Mouse (Mus musculus): ENCODE results near the gene Osgin1. TPM values are rescaled to one million over a fixed set of nuclear protein-coding genes. Genes with fewer than 3 reads are reported as not detected.

Osgin1 gene
- polyA plus RNA-seq, 1 experiment from 2014 or later: 138 TPM

- peaks cover 19% of the 10 kb centered on the region for H3K4me1 ChIP-seq (ENCODE audit: insufficient read depth)
- peak; percentile 30 for ATAC-seq
- peak overlapping the region; percentile 93 for H3K9ac ChIP-seq (replicated peaks)
- H3K27ac ChIP-seq (ENCODE audit: low read depth): peak overlapping the region; percentile 92
- no peaks in the 10 kb centered on the region for H3K27me3 ChIP-seq (ENCODE audit: insufficient read depth, low read length)
- TF ChIP-seq CTCF (IDR thresholded peaks at IDR 0.05; ENCODE audit: low read depth) (no peak), EP300 (IDR thresholded peaks at IDR 0.05; ENCODE audit: low read depth) (no peak)
- no peaks in the 10 kb centered on the region for H3K36me3 ChIP-seq (replicated peaks; ENCODE audit: insufficient read depth, low read length)
- peak; percentile 54 for DNase-seq
- H3K4me2 ChIP-seq (ENCODE audit: low read depth, low read length): peak overlapping the region; percentile 97
- WGBS (ENCODE audit: insufficient replicate concordance): 9% methylated on average over 64 of the region's 83 CpGs
- H3K9me3 ChIP-seq (ENCODE audit: low read length): no peaks in the 10 kb centered on the region
- H3K4me3 ChIP-seq (ENCODE audit: low read depth, low read length): peak overlapping the region; percentile 70
Observed at GRCm38 (mm10) chr8:119395072-119395950, 38.6 kb upstream of the Osgin1 start.

- Histone ChIP-seq H3K27ac (ENCODE audit: low read depth) (peak overlapping the region; percentile 70; the same call in 1 of the 2 replicates), H3K4me1 (ENCODE audit: insufficient read depth) (peaks cover 24% of the 10 kb centered on the region), H3K4me2 (ENCODE audit: low read depth, low read length) (no peak overlapping the region), H3K27me3 (ENCODE audit: insufficient read depth, low read length) (no peaks in the 10 kb centered on the region), H3K4me3 (ENCODE audit: low read depth, low read length) (no peak overlapping the region), H3K9ac (replicated peaks) (0 out of 2 replicates have a peak overlapping the region, but pooled peaks have one; percentile 21), H3K36me3 (replicated peaks; ENCODE audit: insufficient read depth, low read length) (peaks cover 11% of the 10 kb centered on the region; the same call in 1 of the 2 replicates), H3K9me3 (ENCODE audit: low read length) (no peaks in the 10 kb centered on the region)
- TF ChIP-seq CTCF (IDR thresholded peaks at IDR 0.05; ENCODE audit: low read depth) (no peak), EP300 (IDR thresholded peaks at IDR 0.05; ENCODE audit: low read depth) (no peak)
- 84% methylated on average over 9 of the region's 9 CpGs for WGBS (ENCODE audit: insufficient replicate concordance)
- DNase-seq (no peak), ATAC-seq (no peak)
Observed at GRCm38 (mm10) chr8:119398558-119398957, 35.4 kb upstream of the Osgin1 start.

- 0 out of 2 replicates have a peak overlapping the region, but pooled peaks have one; percentile 21 for H3K9ac ChIP-seq (replicated peaks)
- H3K4me1 ChIP-seq (ENCODE audit: insufficient read depth): peaks cover 21% of the 10 kb centered on the region
- DNase-seq: peak; percentile 38
- ATAC-seq: peak; percentile 40
- H3K4me2 ChIP-seq (ENCODE audit: low read depth, low read length): no peak overlapping the region
- peak overlapping the region; percentile 70 for H3K27ac ChIP-seq (ENCODE audit: low read depth)
- H3K9me3 ChIP-seq (ENCODE audit: low read length): no peaks in the 10 kb centered on the region
- TF ChIP-seq EP300 (IDR thresholded peaks at IDR 0.05; ENCODE audit: low read depth) (no peak), CTCF (IDR thresholded peaks at IDR 0.05; ENCODE audit: low read depth) (no peak)
- H3K4me3 ChIP-seq (ENCODE audit: low read depth, low read length): no peak overlapping the region
- WGBS (ENCODE audit: insufficient replicate concordance): 68% methylated on average over 6 of the region's 6 CpGs
- H3K27me3 ChIP-seq (ENCODE audit: insufficient read depth, low read length): no peaks in the 10 kb centered on the region
- peaks cover 15% of the 10 kb centered on the region; the same call in 1 of the 2 replicates for H3K36me3 ChIP-seq (replicated peaks; ENCODE audit: insufficient read depth, low read length)
Observed at GRCm38 (mm10) chr8:119399255-119399654, 34.7 kb upstream of the Osgin1 start.

GRCm38 (mm10) chr8:119400122-119400671 is 33.7 kb upstream of the Osgin1 start:
- WGBS (ENCODE audit: insufficient replicate concordance): 64% methylated on average over 9 of the region's 9 CpGs
- Histone ChIP-seq H3K27ac (ENCODE audit: low read depth) (peak overlapping the region; percentile 66), H3K9ac (replicated peaks) (no peak overlapping the region), H3K4me1 (ENCODE audit: insufficient read depth) (peaks cover 18% of the 10 kb centered on the region), H3K4me3 (ENCODE audit: low read depth, low read length) (no peak overlapping the region), H3K27me3 (ENCODE audit: insufficient read depth, low read length) (no peaks in the 10 kb centered on the region), H3K4me2 (ENCODE audit: low read depth, low read length) (peak overlapping the region; percentile 26; the same call in 1 of the 2 replicates), H3K36me3 (replicated peaks; ENCODE audit: insufficient read depth, low read length) (peaks cover 19% of the 10 kb centered on the region; the same call in 1 of the 2 replicates), H3K9me3 (ENCODE audit: low read length) (no peaks in the 10 kb centered on the region)
- DNase-seq (peak; percentile 12), ATAC-seq (no peak)
- no peak for TF ChIP-seq EP300 (IDR thresholded peaks at IDR 0.05; ENCODE audit: low read depth)
- TF ChIP-seq CTCF (IDR thresholded peaks at IDR 0.05; ENCODE audit: low read depth): no peak

GRCm38 (mm10) chr8:119400904-119401303 is 33.0 kb upstream of the Osgin1 start:
- H3K27ac ChIP-seq (ENCODE audit: low read depth): peak overlapping the region; percentile 66
- 62% methylated on average over 3 of the region's 3 CpGs for WGBS (ENCODE audit: insufficient replicate concordance)
- no peak overlapping the region for H3K9ac ChIP-seq (replicated peaks)
- H3K9me3 ChIP-seq (ENCODE audit: low read length): no peaks in the 10 kb centered on the region
- peak; percentile 20 for DNase-seq
- peaks cover 11% of the 10 kb centered on the region; the same call in 1 of the 2 replicates for H3K4me1 ChIP-seq (ENCODE audit: insufficient read depth)
- H3K36me3 ChIP-seq (replicated peaks; ENCODE audit: insufficient read depth, low read length): peaks cover 19% of the 10 kb centered on the region; the same call in 1 of the 2 replicates
- TF ChIP-seq CTCF (IDR thresholded peaks at IDR 0.05; ENCODE audit: low read depth) (no peak), EP300 (IDR thresholded peaks at IDR 0.05; ENCODE audit: low read depth) (no peak; the same call in 1 of the 2 replicates)
- no peak overlapping the region for H3K4me3 ChIP-seq (ENCODE audit: low read depth, low read length)
- H3K4me2 ChIP-seq (ENCODE audit: low read depth, low read length): no peak overlapping the region
- no peaks in the 10 kb centered on the region for H3K27me3 ChIP-seq (ENCODE audit: insufficient read depth, low read length)
- ATAC-seq: peak; percentile 58

- ATAC-seq (no peak), DNase-seq (no peak)
- Histone ChIP-seq H3K27me3 (ENCODE audit: insufficient read depth, low read length) (no peaks in the 10 kb centered on the region), H3K36me3 (replicated peaks; ENCODE audit: insufficient read depth, low read length) (peaks cover 38% of the 10 kb centered on the region), H3K4me3 (ENCODE audit: low read depth, low read length) (no peak overlapping the region), H3K9me3 (ENCODE audit: low read length) (no peaks in the 10 kb centered on the region), H3K4me1 (ENCODE audit: insufficient read depth) (0 out of 2 replicates have a peak, but pooled peaks cover 7% of the 10 kb centered on the region), H3K4me2 (ENCODE audit: low read depth, low read length) (no peak overlapping the region), H3K9ac (replicated peaks) (no peak overlapping the region), H3K27ac (ENCODE audit: low read depth) (no peak overlapping the region)
- TF ChIP-seq EP300 (IDR thresholded peaks at IDR 0.05; ENCODE audit: low read depth) (no peak), CTCF (IDR thresholded peaks at IDR 0.05; ENCODE audit: low read depth) (no peak)
- 68% methylated on average over 10 of the region's 10 CpGs for WGBS (ENCODE audit: insufficient replicate concordance)
Observed at GRCm38 (mm10) chr8:119403912-119404311, 30.0 kb upstream of the Osgin1 start.
